Mouse (Mus musculus) heart, adult 2 months (tissue): ENCODE data around the gene Angptl3. TPM values are rescaled to one million over a fixed set of nuclear protein-coding genes. Genes with fewer than 3 reads are reported as not detected.
A peak's percentile ranks its signal among the peaks of the same experiment; 100 is the strongest.

ENCODE experiments used
- DNase-seq, 2 experiments: peaks; one replicate each; pipeline ENCODE4 v3.0.0; 2021
- H3K27ac ChIP-seq: fragments of 200-600 bp; 2 replicates; pipeline ENCODE4 v1.8.1; 2022
- H3K27me3 ChIP-seq: fragments of 200-500 bp; 2 replicates; pipeline ENCODE4 v1.6.1; 2012; ENCODE audit warnings: mild to moderate bottlenecking, low read length, inconsistent platforms, mixed read lengths; ENCODE audit not compliant: control insufficient read depth, insufficient read depth
- H3K36me3 ChIP-seq: fragments of 200-500 bp; 2 replicates; pipeline ENCODE4 v1.6.1; 2012; ENCODE audit warnings: low read length, inconsistent platforms; ENCODE audit not compliant: control insufficient read depth, insufficient read depth
- H3K4me1 ChIP-seq: fragments of 200-500 bp; 2 replicates; pipeline ENCODE4 v1.6.1; 2011; ENCODE audit warnings: low read length; ENCODE audit not compliant: control insufficient read depth, insufficient read depth
- H3K4me3 ChIP-seq: fragments of 200-600 bp; 2 replicates; pipeline ENCODE4 v1.8.1; 2022
- H3K79me2 ChIP-seq: fragments of 200-500 bp; replicated peaks from 2 replicates; pipeline ENCODE4 v1.6.1; 2012; ENCODE audit warnings: mild to moderate bottlenecking, inconsistent platforms, low read length, moderate library complexity, mixed read lengths; ENCODE audit not compliant: control insufficient read depth, insufficient read depth
- H3K9ac ChIP-seq: fragments of 200-500 bp; 2 replicates; pipeline ENCODE4 v1.6.1; 2012; ENCODE audit warnings: low read depth, mild to moderate bottlenecking, control low read depth, inconsistent platforms, low read length, mixed read lengths
- CTCF ChIP-seq: fragments of 200-600 bp; IDR thresholded peaks from 2 replicates; pipeline ENCODE4 v1.8.1; 2022; ENCODE audit warnings: antibody characterized with exemption, mild to moderate bottlenecking, moderate library complexity
- EP300 ChIP-seq: fragments of 200-500 bp; IDR thresholded peaks from 2 replicates; pipeline ENCODE4 v1.6.1; 2011; ENCODE audit warnings: low read depth, low read length, control low read depth; ENCODE audit not compliant: insufficient read depth
- POLR2A ChIP-seq: fragments of 200-500 bp; IDR thresholded peaks from 2 replicates; pipeline ENCODE4 v1.6.1; 2011; ENCODE audit warnings: mild to moderate bottlenecking, low read depth, low read length, control low read depth; ENCODE audit not compliant: insufficient read depth
- WGBS: fragments of 180-500 bp; shearing (Covaris S2); methylation state at CpG from one replicate; pipeline ENCODE4 v1.1.7; 2018; 5-methylcytosine and 5-hydroxymethylcytosine counted together
- intact Hi-C: fragments of 180-260 bp; cut with DNase I; formaldehyde crosslinking; loops from one replicate; pipeline ENCODE4 v1.15.1; 2025
- polyA plus RNA-seq: library from polyadenylated mRNA; depleted of rRNA; stranded (reverse); fragments of >200 nt; gene quantifications from 2 replicates; pipeline ENCODE4 v1.2.3, GENCODE M21; 2012
- total RNA-seq, 2 experiments: library from RNA; stranded (reverse); gene quantifications; 2 replicates each; pipeline ENCODE4 v1.2.3; 2021

Gene Angptl3
- total and polyA plus RNA-seq, 3 experiments, result 0.72 to 5.0 (median 4.0) TPM

DNA sequence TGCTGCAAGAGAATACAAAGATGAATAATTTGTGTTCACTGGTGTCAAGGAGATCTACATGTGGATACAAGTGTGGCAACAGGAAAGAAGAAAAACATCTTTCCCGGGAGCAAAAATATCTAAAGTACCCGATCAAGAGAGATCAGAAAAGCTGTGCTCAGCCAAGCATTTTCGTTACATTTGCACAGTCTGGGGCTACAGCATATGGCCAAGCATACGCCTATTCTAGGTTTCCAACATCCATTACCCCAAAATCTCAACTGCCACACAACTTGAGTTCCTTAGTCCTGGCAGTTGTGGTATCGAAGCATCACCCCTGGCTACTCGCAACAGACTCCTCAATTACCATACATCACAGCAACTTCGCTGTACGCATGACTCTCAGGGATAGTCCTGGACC is 8.5 kb upstream of the Angptl3 start:
- WGBS, result 94% methylated on average over 8 of the region's 8 CpGs
- Histone ChIP-seq H3K79me2 (no peaks in the 10 kb centered on the region), H3K27me3 (no peaks in the 10 kb centered on the region), H3K4me1 (no peaks in the 10 kb centered on the region), H3K9ac (no peak overlapping the region), H3K4me3 (no peak overlapping the region), H3K36me3 (no peaks in the 10 kb centered on the region), H3K27ac (no peak overlapping the region)
- DNase-seq, result no peak
- intact Hi-C loops, result no loop called here
- TF ChIP-seq EP300 (no peak), CTCF (no peak), POLR2A (no peak)

DNA sequence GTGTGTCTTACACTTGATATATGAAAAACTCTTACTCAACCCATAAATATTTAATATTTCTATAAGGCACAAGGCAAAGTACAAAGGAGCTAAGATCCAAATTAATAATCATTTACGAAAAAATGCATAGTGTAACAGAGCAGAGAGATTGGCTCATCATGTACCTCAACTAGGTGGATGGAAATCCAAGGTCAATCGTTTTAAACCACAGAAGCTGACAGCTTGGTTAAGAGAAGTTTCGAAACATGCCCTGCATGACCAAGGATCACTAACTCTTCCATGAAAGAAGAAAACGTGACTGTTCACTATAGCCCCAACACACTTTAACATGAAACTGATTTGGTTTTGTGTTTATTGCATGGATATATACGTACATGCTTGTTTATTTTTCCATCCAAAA is 2.4 kb upstream of the Angptl3 start:
- no peak overlapping the region for H3K4me3 ChIP-seq
- TF ChIP-seq CTCF (no peak), POLR2A (no peak), EP300 (no peak)
- no peaks in the 10 kb centered on the region for H3K36me3 ChIP-seq
- no peaks in the 10 kb centered on the region; the same call in 1 of the 2 replicates for H3K4me1 ChIP-seq
- H3K27me3 ChIP-seq, result no peaks in the 10 kb centered on the region
- no peak for DNase-seq
- intact Hi-C loops, result no loop called here
- no peaks in the 10 kb centered on the region for H3K79me2 ChIP-seq
- H3K27ac ChIP-seq, result no peak overlapping the region
- no peak overlapping the region for H3K9ac ChIP-seq
- WGBS, result 89% methylated on average over 5 of the region's 5 CpGs

DNA sequence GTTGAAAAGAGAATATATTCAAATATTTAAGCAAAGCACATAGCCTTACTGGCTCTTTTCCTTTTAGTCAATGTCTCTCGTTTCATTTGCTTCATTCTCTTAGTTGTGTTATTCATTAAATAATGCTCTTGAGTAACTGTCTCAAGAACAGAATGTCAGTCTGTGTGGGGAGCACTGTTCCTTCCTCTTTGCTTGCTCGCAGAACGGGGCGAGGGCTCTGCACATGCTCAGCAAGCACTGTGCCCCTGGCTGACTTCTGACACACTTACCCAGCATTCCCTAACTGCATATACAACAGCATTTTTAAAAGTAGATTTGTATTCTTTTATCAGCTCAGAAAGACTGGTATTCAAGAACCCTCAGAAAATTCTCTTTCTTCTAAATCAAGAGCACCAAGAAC is 2.2 kb downstream of the Angptl3 start:
- Histone ChIP-seq H3K36me3 (no peaks in the 10 kb centered on the region), H3K9ac (no peak overlapping the region), H3K27me3 (no peaks in the 10 kb centered on the region), H3K4me1 (no peaks in the 10 kb centered on the region; the same call in 1 of the 2 replicates), H3K4me3 (peak overlapping the region; percentile 26), H3K27ac (peak overlapping the region; percentile 20; the same call in 1 of the 2 replicates), H3K79me2 (no peaks in the 10 kb centered on the region)
- 57% methylated on average over 4 of the region's 4 CpGs for WGBS
- no peak for TF ChIP-seq EP300
- TF ChIP-seq CTCF, result no peak
- TF ChIP-seq POLR2A, result no peak
- DNase-seq, result peak; percentile 24 to 38
- intact Hi-C loops, result no loop called here

DNA sequence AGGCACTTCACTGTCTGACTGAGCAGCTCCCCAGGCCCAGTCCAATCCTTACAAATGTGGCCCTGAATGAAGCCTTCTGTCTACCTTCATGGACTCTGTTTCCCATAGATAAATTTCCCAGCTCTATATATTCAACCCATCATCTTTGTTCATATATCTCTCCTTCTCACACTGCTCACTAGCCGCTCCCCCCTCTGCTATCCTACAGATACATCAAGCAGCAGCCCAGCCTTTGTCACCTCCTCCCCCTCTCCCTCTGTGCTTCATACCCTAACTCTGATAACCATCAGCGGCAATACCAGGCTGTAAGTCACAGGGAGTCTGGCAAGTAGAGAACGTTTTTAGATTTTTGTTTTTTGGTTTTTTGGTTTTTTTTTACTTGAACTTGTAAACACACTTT is 14.1 kb downstream of the Angptl3 start:
- no peak overlapping the region for H3K27ac ChIP-seq
- TF ChIP-seq CTCF, result no peak
- no peak for TF ChIP-seq POLR2A
- no peak for TF ChIP-seq EP300
- H3K27me3 ChIP-seq, result no peaks in the 10 kb centered on the region
- no peak overlapping the region for H3K9ac ChIP-seq
- H3K4me3 ChIP-seq, result no peak overlapping the region
- no peaks in the 10 kb centered on the region for H3K36me3 ChIP-seq
- 73% methylated on average over 3 of the region's 3 CpGs for WGBS
- intact Hi-C loops, result no loop called here
- H3K4me1 ChIP-seq, result no peaks in the 10 kb centered on the region
- no peaks in the 10 kb centered on the region for H3K79me2 ChIP-seq
- DNase-seq, result no peak

DNA sequence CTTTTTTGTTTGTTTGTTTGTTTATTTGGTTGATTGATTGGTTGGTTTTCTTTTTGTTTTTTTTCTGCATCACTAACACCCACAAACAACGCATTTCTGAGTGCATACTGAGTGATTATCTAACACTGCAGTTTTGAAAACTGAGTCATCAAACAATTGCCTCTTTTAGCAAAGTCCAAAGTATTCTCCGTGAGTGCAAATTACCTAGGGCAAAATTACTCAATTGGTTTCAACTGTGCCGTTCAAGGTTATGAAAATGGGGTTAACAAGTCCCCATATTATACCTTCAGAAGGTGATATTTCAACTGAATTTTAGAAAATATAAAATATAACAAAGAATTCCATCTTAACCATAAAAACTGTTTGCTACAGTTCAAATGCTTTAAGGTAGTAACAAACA is 15.7 kb downstream of the Angptl3 start:
- Histone ChIP-seq H3K36me3 (no peaks in the 10 kb centered on the region), H3K79me2 (no peaks in the 10 kb centered on the region), H3K9ac (no peak overlapping the region), H3K4me1 (no peaks in the 10 kb centered on the region), H3K27ac (no peak overlapping the region), H3K4me3 (no peak overlapping the region), H3K27me3 (no peaks in the 10 kb centered on the region)
- intact Hi-C loops, result no loop called here
- WGBS, result 78% methylated on average over 3 of the region's 3 CpGs
- TF ChIP-seq EP300, result no peak
- no peak for DNase-seq

DNA sequence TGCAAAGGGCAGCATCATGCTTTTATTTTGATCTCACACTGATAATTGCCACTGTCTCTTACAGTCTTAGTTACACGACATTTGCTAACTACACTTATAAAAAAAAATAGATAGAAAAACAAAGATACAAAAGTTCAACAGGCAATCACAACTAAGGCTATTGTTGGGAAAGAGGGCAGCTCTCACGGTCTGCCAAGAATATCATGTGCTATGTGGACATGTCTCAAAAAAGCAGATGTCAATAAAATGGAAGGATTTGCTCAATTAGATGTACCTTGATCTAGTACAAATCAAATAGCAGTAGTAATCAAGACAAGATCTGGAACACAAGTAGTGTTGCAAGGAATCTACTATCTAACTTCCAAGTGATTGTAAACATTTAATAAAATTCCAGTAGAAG is 17.8 kb downstream of the Angptl3 start:
- Histone ChIP-seq H3K27ac (no peak overlapping the region), H3K4me3 (no peak overlapping the region), H3K4me1 (no peaks in the 10 kb centered on the region), H3K9ac (no peak overlapping the region), H3K79me2 (no peaks in the 10 kb centered on the region), H3K27me3 (no peaks in the 10 kb centered on the region), H3K36me3 (no peaks in the 10 kb centered on the region)
- TF ChIP-seq CTCF (no peak), EP300 (no peak), POLR2A (no peak)
- 56% methylated on average over 2 of the region's 2 CpGs for WGBS
- intact Hi-C loops, result no loop called here
- DNase-seq, result no peak

DNA sequence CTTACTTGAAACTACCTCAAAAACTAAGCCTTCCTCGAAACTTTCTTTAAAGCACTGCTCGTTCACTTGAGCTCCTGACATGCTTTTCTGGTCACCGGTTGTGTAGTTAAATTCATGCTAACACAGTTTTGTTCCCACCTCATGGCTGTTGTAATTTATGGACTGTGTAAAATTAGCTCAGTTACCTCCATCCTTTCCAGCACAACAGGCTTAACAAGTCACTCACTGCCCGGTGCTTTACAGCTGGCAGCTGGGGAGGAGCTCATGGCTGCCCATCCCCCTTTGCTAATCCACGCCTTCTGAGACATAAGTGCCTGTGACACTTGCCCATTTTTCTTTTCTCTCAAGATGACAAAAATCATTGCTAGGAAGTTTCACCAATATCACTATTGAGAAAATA is 33.8 kb downstream of the Angptl3 start:
- no peak overlapping the region for H3K9ac ChIP-seq
- H3K27ac ChIP-seq, result no peak overlapping the region
- H3K27me3 ChIP-seq, result no peaks in the 10 kb centered on the region
- no peak for TF ChIP-seq POLR2A
- TF ChIP-seq CTCF, result no peak
- no peak for TF ChIP-seq EP300
- intact Hi-C loops, result loop anchor here (5.0 kb wide), 1 partner anchor 118 kb away; no protein-coding TSS in a partner anchor
- H3K36me3 ChIP-seq, result no peaks in the 10 kb centered on the region
- no peak overlapping the region for H3K4me3 ChIP-seq
- no peaks in the 10 kb centered on the region for H3K4me1 ChIP-seq
- no peaks in the 10 kb centered on the region for H3K79me2 ChIP-seq
- no peak for DNase-seq
- WGBS, result 81% methylated on average over 5 of the region's 5 CpGs
